Mouse (Mus musculus) c-Kit-positive CD71-negative TER-119-negative erythroid progenitor cells, embryonic 14.5 days (primary cell): ENCODE data around the gene Fbxw4.

Experiments
- DNase-seq: peaks from one replicate; pipeline ENCODE4 v3.0.0-alpha.2; 2013; ENCODE audit warnings: low read depth

Fbxw4 gene

GRCm38 (mm10) chr19:45614375-45614774 lies 45.7 kb downstream of the Fbxw4 start:
- no peak for DNase-seq

DNA sequence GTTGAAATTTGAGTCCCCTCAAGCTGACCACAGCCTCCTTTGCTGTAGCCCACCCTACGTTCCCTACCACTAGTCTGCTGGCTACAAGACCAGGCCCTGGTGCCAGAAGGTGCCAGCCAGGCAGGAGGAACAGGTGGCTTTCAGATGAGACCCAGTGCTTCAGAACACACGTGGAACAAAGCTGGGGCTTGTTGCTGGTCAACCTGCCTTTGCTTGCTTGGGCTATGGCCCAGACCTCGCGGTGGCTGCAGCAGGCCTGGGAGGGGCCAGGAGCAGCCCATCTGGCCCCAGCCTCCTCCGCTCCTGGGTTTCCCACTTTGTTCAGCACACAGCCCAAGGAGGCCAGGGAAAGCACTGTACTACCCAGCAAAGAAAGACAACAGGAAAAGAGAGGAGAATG lies 49.3 kb downstream of the Fbxw4 start:
- no peak for DNase-seq

GRCm38 (mm10) chr19:45608648-45609339 lies 51.3 kb downstream of the Fbxw4 start:
- no peak for DNase-seq

- DNase-seq: no peak
These were observed 52.6 kb downstream of the Fbxw4 start for GRCm38 (mm10) chr19:45607479-45607878.

DNA sequence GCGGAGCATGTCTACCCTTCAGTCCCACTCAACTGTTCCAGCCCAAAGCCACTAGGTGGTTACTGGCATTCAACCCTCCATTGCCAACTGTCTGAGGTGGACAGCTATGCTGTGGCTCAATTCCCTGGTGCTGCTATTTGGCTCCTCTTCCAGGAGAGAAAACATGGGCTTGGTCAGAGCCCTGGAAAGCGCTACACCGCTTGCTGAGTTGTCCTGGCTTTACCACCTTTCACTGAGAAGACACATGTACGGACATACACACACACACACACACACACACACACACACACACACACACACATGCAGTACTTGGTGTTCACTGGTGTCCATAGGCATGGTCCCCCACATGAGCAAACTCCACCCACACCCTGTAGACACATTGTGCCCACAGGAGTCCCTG lies 53.4 kb downstream of the Fbxw4 start:
- DNase-seq: no peak

DNA sequence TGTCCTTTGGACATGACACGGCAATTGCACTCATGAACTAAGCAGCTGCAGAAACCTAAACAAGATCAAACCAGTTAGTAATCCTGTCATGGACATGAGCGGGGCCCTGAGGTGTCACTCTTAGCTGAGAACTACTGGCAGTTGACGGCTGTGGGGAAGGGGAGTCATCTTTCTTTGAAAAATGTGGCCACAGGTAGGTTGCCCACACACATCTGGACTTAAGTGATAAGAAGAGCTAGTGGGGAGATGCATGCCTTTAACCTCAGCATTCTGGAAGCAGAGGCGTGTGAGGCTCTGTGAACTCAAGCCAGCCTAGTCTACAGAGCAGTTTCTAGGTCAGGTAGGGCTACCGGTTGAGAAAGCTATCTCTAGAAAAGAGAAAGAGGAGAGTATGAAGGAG lies 57.5 kb downstream of the Fbxw4 start:
- peak; percentile 40 for DNase-seq

DNA sequence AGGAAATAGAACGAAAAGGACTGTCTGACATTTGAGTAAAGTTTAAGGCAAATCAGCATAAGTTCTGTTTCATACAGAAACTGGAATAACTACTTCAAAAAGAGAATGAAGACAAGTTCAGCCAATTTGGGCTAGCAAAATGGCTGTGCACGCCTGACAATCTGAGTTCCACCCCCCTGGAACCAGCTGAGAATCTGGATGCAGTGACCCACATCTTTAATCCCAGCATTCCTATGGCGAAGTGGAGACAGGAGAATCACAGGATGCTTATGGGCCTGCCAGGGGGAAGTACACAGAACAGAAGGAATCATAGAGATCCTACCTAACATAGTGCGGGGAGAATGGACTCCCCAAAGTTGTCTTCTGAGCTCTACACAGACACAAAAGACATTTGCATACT lies 63.0 kb downstream of the Fbxw4 start:
- no peak for DNase-seq

DNA sequence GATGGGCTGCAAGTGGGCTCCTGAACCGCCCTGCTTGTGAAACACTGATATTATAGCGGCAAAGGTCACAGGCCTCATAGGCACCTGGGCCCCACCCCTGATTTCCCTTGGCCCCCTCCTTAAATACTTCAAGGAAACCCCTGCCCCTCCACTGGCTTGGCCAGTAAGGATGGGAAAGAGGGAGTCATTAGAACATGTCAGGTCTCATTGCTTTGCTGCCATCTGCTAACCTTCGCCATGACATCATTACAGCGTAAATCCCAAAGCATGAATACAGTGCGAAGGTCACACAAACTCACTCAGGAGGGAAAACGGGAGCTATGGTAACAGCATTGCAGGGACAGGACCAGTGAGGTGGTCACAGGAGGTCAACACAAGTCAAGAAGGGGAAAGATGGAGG lies 63.7 kb downstream of the Fbxw4 start:
- no peak for DNase-seq

DNA sequence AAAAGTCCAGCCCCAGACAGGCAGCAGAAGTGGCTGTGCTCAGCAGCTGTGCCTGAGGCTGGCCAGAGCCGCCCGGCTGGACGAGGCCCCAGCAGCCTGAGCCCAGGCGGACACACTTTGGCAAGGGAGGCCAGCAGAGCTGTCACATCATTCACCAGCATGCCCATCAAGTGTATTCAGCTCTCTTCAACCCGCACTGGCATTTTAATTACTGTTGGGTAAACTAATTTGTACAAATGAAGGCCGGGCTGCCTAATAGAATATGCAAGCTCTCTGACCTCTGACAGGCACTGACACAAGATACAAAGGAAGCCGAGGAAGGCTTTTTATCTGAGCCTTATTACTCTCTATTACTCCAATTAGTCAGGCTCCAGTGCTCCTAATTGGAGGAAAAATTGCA lies 64.1 kb downstream of the Fbxw4 start:
- no peak for DNase-seq

DNA sequence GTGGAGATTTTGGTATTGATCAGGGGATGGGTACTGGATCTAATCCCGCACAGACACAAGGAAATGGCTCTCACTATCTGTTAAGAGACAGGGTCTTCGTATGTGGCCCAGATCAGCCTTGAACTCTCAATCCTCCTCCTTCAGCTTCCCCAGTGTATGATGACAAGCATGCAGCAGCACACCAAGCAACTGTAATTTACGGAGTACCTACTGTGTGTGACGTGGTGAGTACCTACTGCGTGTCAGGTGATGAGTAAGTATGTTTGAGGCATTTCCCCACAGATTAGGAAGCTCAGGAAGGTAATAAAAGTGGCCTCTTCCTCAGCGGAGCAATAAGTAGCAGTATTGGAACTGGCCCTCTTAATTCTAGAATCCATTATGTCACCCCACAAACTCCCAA lies 64.6 kb downstream of the Fbxw4 start:
- no peak for DNase-seq

DNA sequence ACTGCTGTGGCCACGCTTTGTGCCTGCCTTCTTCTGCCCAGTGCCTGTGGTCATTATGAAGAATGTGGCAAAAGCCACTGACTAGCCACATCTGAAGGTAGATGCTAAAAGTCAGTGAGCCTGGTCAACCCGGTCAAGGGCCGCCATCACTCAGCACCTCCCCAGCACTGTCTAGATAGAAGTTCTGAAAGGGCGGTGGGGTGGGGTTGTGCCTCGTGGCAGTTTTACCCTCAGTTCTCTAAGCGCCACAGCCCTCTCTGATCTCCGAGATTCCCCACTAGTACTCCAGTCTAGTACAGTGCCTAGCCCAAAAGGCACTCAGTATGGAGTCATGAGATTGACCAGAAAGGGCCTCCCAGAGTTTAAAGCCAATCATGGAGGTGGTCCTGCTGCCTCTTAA lies 66.0 kb downstream of the Fbxw4 start:
- no peak for DNase-seq

DNA sequence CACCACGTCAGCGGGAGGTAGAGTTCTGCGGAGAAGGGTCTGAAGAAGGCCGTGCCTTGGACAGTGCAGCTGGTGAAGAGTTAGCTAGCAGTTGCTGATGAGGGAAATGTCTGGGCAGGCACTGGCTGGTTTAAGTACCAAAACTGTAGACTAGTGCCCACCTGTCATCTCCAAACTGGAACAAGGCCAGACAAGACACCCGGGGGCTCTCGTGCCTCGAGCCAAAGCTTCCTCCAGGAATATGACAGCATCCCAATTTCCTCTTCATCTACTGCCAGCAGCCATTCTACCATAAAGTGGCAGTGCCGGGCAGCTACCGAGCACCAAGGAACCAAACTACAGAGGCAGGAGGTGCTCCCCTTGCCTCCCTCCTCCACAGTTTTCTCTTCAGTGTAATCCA lies 67.2 kb downstream of the Fbxw4 start:
- DNase-seq: no peak

DNA sequence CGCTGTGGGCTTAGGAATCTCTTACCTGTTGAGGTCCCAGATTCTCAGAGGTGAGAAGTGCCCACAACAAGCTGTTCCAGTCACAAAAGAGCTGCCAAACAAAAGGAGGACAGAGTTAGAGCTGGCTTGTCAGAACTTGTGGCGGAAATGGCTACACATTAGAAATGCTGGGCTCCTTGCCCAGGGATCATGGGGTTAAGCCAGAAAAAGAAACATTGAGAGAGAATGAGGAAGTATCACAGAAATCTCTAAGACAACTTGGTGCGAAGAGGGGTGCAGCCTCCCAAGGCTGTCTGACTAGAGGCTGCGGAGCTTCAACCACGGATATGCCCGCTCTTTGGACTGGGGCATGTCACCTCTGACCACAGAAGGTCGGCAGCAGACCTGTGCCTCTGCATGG lies 68.4 kb downstream of the Fbxw4 start:
- no peak for DNase-seq

DNA sequence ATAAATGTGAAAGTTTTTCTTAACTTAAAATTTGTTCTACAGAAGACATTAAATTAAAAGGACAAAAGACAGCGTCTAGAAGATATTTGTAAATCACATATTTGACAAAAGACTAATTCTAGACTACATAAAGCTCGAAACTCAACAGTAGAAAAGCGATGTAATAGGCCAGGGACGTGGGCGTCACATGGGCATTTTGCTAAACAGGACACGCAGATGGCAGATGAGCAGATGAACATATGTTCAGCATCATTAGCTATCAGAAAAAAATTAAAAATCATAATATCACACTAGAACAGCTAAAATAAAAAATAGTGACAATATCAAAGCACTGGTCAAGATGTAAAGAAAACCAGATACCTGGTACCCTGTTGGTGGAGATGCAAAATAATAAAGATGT lies 70.4 kb downstream of the Fbxw4 start:
- no peak for DNase-seq

DNA sequence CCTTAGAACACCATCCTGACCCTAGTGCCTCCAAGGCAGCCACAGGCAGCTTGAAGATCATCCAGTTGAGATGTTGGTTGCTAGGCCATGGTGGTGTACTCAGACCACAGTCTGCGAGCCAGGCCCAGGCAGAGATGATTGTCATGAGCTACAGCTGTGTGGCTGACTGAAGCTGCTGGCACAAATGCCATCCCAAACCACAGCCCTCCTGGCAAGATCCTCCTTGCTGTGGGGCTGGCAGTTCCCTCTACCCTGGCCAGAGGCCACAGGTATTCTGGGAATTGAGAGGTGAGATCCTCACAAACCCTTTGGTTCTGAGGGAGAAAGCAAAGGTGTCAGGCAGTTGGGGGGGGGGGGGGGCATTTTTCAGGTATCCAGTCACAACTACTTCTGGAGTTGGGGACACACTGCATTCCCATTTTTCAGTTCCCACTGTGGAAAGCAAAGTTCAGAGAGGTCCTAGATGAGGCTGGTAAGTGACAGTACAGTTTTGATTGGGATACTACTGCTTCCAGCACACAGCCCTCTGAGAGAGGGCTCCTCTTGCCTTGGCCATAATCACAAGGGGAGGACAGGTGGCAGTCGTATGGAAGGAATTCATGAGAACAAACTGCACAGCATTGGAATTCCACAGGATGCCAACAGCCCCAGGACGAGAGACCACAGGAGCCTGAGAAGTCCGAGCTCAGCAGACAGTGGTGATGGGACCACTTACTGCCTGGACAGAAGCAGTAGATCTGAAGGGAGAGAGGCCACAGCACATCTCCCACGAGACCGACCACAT lies 72.4 kb downstream of the Fbxw4 start:
- no peak for DNase-seq

DNA sequence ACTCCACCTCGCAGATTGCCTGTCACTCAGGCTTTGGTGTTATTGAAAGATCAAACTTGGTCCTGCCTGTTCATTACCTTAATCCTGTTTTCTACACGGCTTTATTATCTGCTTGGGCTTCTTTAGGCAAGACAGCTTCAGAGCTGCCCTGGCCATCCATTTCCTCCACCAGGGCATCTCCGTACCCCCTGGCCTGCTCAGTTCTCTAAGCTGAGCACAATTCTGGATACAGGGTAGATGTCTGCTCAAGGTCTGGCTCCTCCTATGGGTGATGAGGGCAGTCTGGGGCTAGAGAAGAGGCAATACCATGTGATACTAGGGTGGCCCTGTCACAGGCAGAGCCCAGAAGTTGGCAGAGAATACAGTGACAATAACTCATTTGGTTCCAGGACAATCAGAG lies 73.3 kb downstream of the Fbxw4 start:
- no peak for DNase-seq

- no peak for DNase-seq
These were observed 75.1 kb downstream of the Fbxw4 start for GRCm38 (mm10) chr19:45584856-45585620.

DNA sequence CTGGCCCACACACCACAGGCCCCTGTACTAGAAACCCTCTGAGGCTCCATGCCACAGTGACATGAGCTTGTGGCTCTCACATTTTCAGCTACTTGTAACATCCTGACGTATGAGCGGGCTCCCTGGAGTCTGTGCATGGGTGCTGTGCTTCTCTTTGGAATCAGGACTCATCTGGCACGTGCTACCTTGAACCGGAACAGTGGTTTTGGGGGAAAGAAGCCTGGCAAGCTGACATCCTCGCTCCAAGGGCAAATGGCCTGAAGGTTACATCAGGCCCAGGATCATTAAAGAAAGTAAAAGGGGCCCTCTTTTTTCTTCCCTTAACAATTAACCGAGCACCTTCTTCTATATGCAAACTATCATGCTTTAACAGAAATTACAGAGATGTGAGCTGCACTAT lies 77.0 kb downstream of the Fbxw4 start:
- DNase-seq: no peak

GRCm38 (mm10) chr19:45582161-45582560 lies 78.0 kb downstream of the Fbxw4 start:
- no peak for DNase-seq

DNA sequence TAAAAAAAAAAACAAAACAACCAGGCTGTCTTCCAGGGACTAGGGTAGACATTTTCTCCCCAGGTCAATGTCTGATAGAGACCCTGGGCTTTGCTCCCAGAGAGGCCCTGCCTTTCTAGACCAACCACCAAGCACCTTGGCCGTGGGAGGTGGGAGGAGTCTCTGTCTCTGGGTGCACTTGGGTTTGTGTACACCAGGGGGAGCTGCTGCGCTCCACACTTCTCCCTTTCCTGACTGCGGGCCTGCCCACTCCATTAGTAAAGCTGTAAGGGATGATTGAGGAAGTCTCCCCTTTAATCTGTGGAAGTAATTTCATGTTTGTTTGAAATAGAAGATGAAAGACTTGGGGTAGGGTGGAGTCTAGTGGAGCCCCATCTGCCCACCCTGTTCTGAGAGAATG lies 78.9 kb downstream of the Fbxw4 start:
- peak; percentile 67 for DNase-seq

DNA sequence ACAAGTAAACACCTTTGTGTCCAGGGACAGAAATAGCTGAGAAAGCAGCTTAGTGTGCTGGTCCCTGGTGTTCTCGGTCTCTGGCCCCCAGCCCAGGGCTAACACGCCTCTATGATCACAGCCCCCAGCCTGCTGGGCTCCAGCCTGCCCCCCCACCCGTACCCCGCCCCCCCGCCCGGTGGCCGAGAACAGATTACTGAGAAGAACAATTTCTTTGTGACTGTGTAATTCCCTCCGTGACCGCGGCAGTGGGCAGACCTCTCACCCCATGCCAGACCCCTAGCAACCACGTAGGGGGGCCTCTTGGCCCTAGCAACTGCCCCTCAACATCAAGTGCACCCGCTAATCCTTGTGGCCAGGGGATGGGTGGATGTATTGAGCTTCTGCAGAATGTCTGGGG lies 79.9 kb downstream of the Fbxw4 start:
- no peak for DNase-seq

- no peak for DNase-seq
These were observed 80.7 kb downstream of the Fbxw4 start for GRCm38 (mm10) chr19:45579416-45579815.

DNA sequence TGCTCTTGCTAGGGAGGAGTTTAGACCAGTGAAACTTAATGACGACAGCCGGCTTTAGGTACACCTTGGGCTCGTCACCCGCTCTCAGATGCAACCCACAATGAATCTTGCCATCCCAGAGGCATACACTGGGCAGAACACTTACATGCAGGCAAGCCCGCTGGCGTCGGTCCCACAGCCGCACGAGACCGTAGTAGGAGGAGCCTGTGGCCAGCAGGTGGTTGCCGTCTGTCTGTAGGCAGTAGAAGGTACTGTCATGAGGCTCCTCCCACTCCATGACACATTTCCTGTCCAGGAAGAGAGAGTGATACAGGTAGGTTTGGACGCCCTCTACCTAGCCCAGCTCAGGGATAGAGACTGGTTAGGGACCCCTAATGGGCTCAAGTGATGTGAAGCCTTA lies 81.1 kb downstream of the Fbxw4 start:
- DNase-seq: no peak
